Mouse (Mus musculus) lung, adult 10 weeks (tissue): ENCODE measurements around the gene Capn13. TPM values are rescaled to one million over a fixed set of nuclear protein-coding genes. Genes with fewer than 3 reads are reported as not detected.

Source experiments
- polyA plus RNA-seq: library from polyadenylated mRNA; stranded (reverse); fragments of 350-450 nt; fragmentation: Illumina TruSeq; extraction: RNeasy Lipid Tissue Mini Kit (QIAGEN cat#74804); gene quantifications from one replicate; pipeline ENCODE4 v1.2.3, GENCODE M21; 2014; ENCODE audit warnings: low read depth, low replicate concordance; ENCODE audit not compliant: insufficient read depth

The Capn13 gene
- polyA plus RNA-seq: 0.51 TPM

GRCm38 (mm10) chr17:73400862-73401261 lies at the start of gene Capn13:
Gene Capn13 (minus strand): TSS chr17:73400866.

